Mouse (Mus musculus) embryo, embryonic 11.5 days (tissue): ENCODE results near the gene Pts.

Experiments
- DNase-seq: peaks from one replicate; pipeline ENCODE4 v3.0.0-alpha.2; 2012; ENCODE audit warnings: low read depth, low spot score

Gene Pts

GRCm38 (mm10) chr9:50491531-50492045 is 36.9 kb downstream of the Pts start:
- DNase-seq = no peak

GRCm38 (mm10) chr9:50490836-50491235 is 37.7 kb downstream of the Pts start:
- DNase-seq = no peak

GRCm38 (mm10) chr9:50485521-50485920 is 43.0 kb downstream of the Pts start:
- no peak for DNase-seq

GRCm38 (mm10) chr9:50482743-50483142 is 45.8 kb downstream of the Pts start:
- DNase-seq = no peak

- no peak for DNase-seq
These were observed 49.0 kb downstream of the Pts start for GRCm38 (mm10) chr9:50479476-50479875.

- no peak for DNase-seq
These were observed 49.7 kb downstream of the Pts start for GRCm38 (mm10) chr9:50478826-50479225.

GRCm38 (mm10) chr9:50477270-50477669 is 51.3 kb downstream of the Pts start:
- DNase-seq = no peak

- DNase-seq = no peak
These were observed 51.9 kb downstream of the Pts start for GRCm38 (mm10) chr9:50476651-50477050.

- no peak for DNase-seq
These were observed 52.8 kb downstream of the Pts start for GRCm38 (mm10) chr9:50475745-50476144.

GRCm38 (mm10) chr9:50475318-50475717 is 53.2 kb downstream of the Pts start:
- DNase-seq = no peak
